Mouse (Mus musculus): Measurements from ENCODE around the gene Cnnm1. TPM values are rescaled to one million over a fixed set of nuclear protein-coding genes. Genes with fewer than 3 reads are reported as not detected.

The Cnnm1 gene
- total and polyA plus RNA-seq, 3 experiments: 0.04 TPM; not detected in 2

DNA sequence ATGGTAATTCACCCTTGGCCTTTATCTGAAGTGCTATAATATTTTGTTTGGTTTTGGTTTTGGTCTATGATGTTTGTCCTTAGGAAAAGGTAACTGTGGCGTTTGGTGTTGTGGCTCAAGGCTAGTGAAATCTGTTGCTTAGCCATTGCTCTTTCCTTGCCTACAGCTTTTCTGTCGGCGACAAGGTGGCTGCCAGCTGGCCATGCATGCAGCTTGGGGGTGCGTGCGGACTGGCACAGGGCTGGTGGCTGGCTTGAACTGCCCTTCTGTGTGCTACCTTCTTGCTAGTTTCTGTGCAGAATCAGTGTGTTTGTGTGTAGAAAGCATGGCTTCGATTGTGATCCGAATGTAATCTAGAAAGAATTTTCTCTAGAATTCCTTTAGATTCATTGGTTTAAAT, 32.5 kb downstream of the Cnnm1 start:
- H3K79me2 ChIP-seq (ENCODE audit: control insufficient read depth, insufficient read depth, low read length, poor library complexity): no peaks in the 10 kb centered on the region
- H3K4me1 ChIP-seq (ENCODE audit: control insufficient read depth in 1 of 2, insufficient read depth in 2 of 2, low read length in 2 of 2): no peaks in the 10 kb centered on the region
- H3K36me3 ChIP-seq (ENCODE audit: control insufficient read depth in 1 of 2, insufficient read depth in 2 of 2, low read length in 2 of 2): no peaks in the 10 kb centered on the region
- no peak overlapping the region for H3K9ac ChIP-seq (ENCODE audit: control insufficient read depth, low read depth, low read length, poor library complexity, severe bottlenecking)
- H3K9me3 ChIP-seq (replicated peaks; ENCODE audit: insufficient read depth, low read length): no peaks in the 10 kb centered on the region
- peaks cover 16 to 24% of the 10 kb centered on the region in 2 experiments for H3K27me3 ChIP-seq (ENCODE audit: control insufficient read depth in 1 of 2, insufficient read depth in 2 of 2, low read length in 2 of 2)
- no peak overlapping the region for H3K27ac ChIP-seq (ENCODE audit: control insufficient read depth, low read depth, low read length)
- no peak overlapping the region for H3K4me3 ChIP-seq (ENCODE audit: control insufficient read depth in 1 of 2, insufficient read depth in 1 of 2, low read depth in 2 of 2, low read length in 2 of 2)
- no peak for DNase-seq (ENCODE audit: low read depth, low spot score)
- TF ChIP-seq MYC (IDR thresholded peaks at IDR 0.05; ENCODE audit: low read depth, low read length) (no peak), GABPA (IDR thresholded peaks at IDR 0.05; ENCODE audit: low read depth, low read length) (no peak), TCF12 (IDR thresholded peaks at IDR 0.05; ENCODE audit: low read depth, low read length) (no peak), ZMIZ1 (IDR thresholded peaks at IDR 0.05; ENCODE audit: low read depth, low read length) (no peak), ETS1 (IDR thresholded peaks at IDR 0.05; ENCODE audit: low read depth, low read length) (no peak), MAFK (IDR thresholded peaks at IDR 0.05; ENCODE audit: borderline replicate concordance, low read depth, low read length) (no peak), RCOR1 (IDR thresholded peaks at IDR 0.05; ENCODE audit: low read depth, low read length) (no peak)

DNA sequence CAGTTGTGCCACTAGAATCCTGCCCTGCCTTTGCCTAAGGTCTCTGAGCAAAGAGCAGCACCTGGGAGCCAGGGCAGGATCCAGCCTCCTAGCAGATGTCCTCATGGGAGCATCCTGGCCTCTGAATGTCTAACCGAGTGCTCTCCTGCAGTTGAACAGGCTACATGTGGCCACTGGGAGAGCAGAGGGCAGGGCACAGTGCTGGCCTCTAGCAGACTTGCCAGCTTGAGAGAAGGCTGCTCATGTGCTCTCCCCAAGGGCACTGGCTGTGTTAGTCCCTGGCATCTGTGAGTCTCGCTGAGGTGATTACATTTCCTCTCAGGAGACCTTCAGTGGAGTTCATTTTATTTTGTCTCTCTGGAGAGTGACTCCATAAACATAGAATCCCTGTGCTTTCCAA, 35.4 kb downstream of the Cnnm1 start:
- Histone ChIP-seq H3K4me3 (ENCODE audit: control insufficient read depth in 1 of 2, insufficient read depth in 1 of 2, low read depth in 2 of 2, low read length in 2 of 2) (no peak overlapping the region), H3K4me1 (ENCODE audit: control insufficient read depth in 1 of 2, insufficient read depth in 2 of 2, low read length in 2 of 2) (no peaks in the 10 kb centered on the region), H3K9ac (ENCODE audit: control insufficient read depth, low read depth, low read length, poor library complexity, severe bottlenecking) (no peak overlapping the region), H3K36me3 (ENCODE audit: control insufficient read depth in 1 of 2, insufficient read depth in 2 of 2, low read length in 2 of 2) (peaks cover 0 to 2% of the 10 kb centered on the region in 2 experiments; a peak in 1 of 4 replicates), H3K9me3 (replicated peaks; ENCODE audit: insufficient read depth, low read length) (no peaks in the 10 kb centered on the region), H3K79me2 (ENCODE audit: control insufficient read depth, insufficient read depth, low read length, poor library complexity) (no peaks in the 10 kb centered on the region), H3K27me3 (ENCODE audit: control insufficient read depth in 1 of 2, insufficient read depth in 2 of 2, low read length in 2 of 2) (peaks cover 9 to 19% of the 10 kb centered on the region in 2 experiments), H3K27ac (ENCODE audit: control insufficient read depth, low read depth, low read length) (no peak overlapping the region)
- no peak for DNase-seq (ENCODE audit: low read depth, low spot score)
- TF ChIP-seq NRF1 (IDR thresholded peaks at IDR 0.05; ENCODE audit: insufficient read depth, low read depth, low read length, poor library complexity, severe bottlenecking) (no peak), ZC3H11A (IDR thresholded peaks at IDR 0.05; ENCODE audit: low read depth, low read length) (no peak), MXI1 (IDR thresholded peaks at IDR 0.05; ENCODE audit: low read depth, low read length) (no peak), UBTF (IDR thresholded peaks at IDR 0.05; ENCODE audit: borderline replicate concordance, insufficient read depth, low read depth, low read length) (no peak), TCF12 (IDR thresholded peaks at IDR 0.05; ENCODE audit: low read depth, low read length) (no peak), CTCF (IDR thresholded peaks at IDR 0.05 in 2 of 3, conservative IDR thresholded peaks at IDR 0.05 in 1 of 3; ENCODE audit: control insufficient read depth in 1 of 3, insufficient read depth in 1 of 3, low read depth in 2 of 3, low read length in 3 of 3, poor library complexity in 1 of 3, severe bottlenecking in 1 of 3) (no peak), BHLHE40 (IDR thresholded peaks at IDR 0.05; ENCODE audit: borderline replicate concordance, low read depth, low read length) (no peak), NELFE (IDR thresholded peaks at IDR 0.05; ENCODE audit: low read depth, low read length) (no peak), RAD21 (IDR thresholded peaks at IDR 0.05; ENCODE audit: low read depth, low read length) (no peak), POLR2AphosphoS5 (IDR thresholded peaks at IDR 0.05; ENCODE audit: borderline replicate concordance, low read depth, low read length) (no peak), TBP (IDR thresholded peaks at IDR 0.05; ENCODE audit: low read depth, low read length) (no peak)
